Mouse (Mus musculus) lung, adult 2 months (tissue): ENCODE measurements around the gene Hhat. TPM values are rescaled to one million over a fixed set of nuclear protein-coding genes. Genes with fewer than 3 reads are reported as not detected.
A peak's percentile ranks its signal among the peaks of the same experiment; 100 is the strongest.

Experiments used
- DNase-seq: peaks from one replicate; pipeline ENCODE4 v3.0.0; 2022
- H3K4me1 ChIP-seq: fragments of 200-500 bp; 2 replicates; pipeline ENCODE4 v1.6.1; 2011; ENCODE audit warnings: low read length; ENCODE audit not compliant: control insufficient read depth, insufficient read depth
- H3K4me3 ChIP-seq: fragments of 200-500 bp; replicated peaks from 2 replicates; pipeline ENCODE3; 2011; ENCODE audit warnings: low read depth, mild to moderate bottlenecking, control low read depth, low read length; ENCODE audit errors: extremely low read depth
- CTCF ChIP-seq: fragments of 200-500 bp; IDR thresholded peaks from 2 replicates; pipeline ENCODE4 v1.5.1; 2011; ENCODE audit warnings: mild to moderate bottlenecking, low read length, control low read depth; ENCODE audit not compliant: insufficient read depth
- POLR2A ChIP-seq: fragments of 200-500 bp; IDR thresholded peaks from 2 replicates; pipeline ENCODE4 v1.6.1; 2011; ENCODE audit warnings: low read depth, mild to moderate bottlenecking, control low read depth, low read length, borderline replicate concordance; ENCODE audit errors: extremely low read depth
- WGBS: fragments of 180-500 bp; shearing (Covaris S2); methylation state at CpG from one replicate; pipeline ENCODE4 v1.1.7; 2018; 5-methylcytosine and 5-hydroxymethylcytosine counted together
- polyA plus RNA-seq: library from polyadenylated mRNA; depleted of rRNA; stranded (reverse); fragments of >200 nt; gene quantifications from 2 replicates; pipeline ENCODE4 v1.2.3, GENCODE M21; 2012

Hhat gene
- polyA plus RNA-seq, 1 experiment: 2.5 TPM

DNA sequence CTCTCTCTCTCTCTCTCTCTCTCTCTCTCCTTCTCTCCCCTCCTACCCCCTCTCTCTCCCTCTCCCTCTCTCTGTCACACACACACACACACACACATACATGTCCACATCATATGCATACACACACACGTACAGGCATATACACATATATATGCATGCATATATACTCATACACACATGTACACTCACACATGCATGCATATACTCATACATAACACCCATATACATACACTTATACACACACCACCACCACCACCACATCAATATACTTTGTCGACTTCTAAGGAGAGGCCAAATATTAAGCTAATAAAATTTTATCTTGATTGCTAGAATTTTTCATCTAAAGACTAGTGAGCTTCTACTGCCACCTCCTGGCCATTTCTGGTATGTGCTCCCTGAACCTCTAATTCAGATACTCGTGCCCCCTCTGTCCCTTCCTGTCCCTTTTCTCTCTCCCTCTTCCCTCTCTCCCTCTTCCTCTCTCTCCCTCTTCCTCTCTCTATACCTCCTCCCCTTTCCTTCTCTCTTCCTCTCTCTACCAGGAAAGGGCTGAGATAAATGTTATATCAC lies 59.2 kb downstream of the Hhat start:
- DNase-seq: peak; percentile 37
- 31% methylated on average over 3 of the region's 3 CpGs for WGBS
- Histone ChIP-seq H3K4me1 (no peaks in the 10 kb centered on the region), H3K4me3 (no peak overlapping the region)
- TF ChIP-seq CTCF (peak; percentile 37), POLR2A (no peak)

DNA sequence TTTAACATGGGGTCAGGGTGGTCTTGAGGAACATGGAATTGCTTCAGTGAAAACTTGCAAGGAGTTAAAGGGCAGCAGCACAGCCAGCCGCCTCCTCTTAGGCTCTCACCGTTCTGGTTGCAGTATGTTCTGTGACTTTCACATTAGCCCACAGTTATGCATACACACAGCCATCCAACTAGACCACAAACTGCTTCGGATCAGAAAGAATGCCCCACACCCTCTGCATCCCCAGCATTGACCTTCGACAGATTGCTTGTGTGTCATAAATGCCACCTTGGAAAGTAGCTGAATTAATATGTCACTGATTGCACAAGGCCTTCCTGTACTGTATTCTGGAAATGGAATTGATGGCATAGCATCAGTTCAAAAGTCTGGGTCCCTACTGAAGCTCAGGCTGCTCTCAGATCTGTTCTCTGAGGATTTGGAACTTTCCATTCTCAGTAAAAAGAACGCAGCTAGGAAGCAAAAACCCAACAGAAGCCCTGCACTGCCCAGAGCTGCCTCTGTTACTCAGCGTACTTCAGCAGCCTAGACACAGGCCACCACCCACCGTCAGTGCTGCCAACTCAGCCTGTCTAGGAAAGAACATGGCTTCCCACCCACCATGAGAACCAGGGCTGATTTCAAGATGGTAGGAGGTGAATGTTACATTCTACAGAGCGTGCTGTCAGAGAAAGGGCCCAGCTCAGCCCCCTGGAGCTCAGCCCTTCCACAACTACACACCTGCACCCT lies 70.5 kb downstream of the Hhat start:
- no peaks in the 10 kb centered on the region for H3K4me1 ChIP-seq

DNA sequence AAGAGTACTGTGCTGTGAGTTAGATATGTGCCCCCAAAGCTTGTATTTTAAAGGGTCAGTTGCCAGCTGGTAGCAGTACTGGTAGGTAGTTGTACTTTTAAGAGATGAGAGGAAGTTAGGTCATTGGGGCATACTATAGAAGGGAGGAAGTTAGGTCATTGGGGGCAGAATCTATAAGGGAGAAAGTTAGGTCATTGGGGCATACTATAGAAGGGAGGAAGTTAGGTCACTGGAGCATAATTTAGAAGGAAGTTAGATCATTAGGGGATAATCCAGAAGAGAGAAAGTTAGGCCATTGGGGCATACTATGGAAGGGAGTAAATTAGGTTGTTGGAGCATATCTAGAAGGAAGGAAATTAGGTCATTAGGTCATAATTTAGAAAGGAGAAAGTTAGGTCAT lies 71.9 kb downstream of the Hhat start:
- TF ChIP-seq POLR2A (no peak), CTCF (no peak)
- H3K4me1 ChIP-seq: no peaks in the 10 kb centered on the region
- no peak for DNase-seq
- H3K4me3 ChIP-seq: no peak overlapping the region

More for the DNA sequence above, 70.5 kb downstream of the Hhat start:
- no peak overlapping the region for H3K4me3 ChIP-seq
- TF ChIP-seq CTCF (no peak), POLR2A (no peak)
- DNase-seq: no peak
- WGBS: 84% methylated on average over 8 of the region's 8 CpGs

DNA sequence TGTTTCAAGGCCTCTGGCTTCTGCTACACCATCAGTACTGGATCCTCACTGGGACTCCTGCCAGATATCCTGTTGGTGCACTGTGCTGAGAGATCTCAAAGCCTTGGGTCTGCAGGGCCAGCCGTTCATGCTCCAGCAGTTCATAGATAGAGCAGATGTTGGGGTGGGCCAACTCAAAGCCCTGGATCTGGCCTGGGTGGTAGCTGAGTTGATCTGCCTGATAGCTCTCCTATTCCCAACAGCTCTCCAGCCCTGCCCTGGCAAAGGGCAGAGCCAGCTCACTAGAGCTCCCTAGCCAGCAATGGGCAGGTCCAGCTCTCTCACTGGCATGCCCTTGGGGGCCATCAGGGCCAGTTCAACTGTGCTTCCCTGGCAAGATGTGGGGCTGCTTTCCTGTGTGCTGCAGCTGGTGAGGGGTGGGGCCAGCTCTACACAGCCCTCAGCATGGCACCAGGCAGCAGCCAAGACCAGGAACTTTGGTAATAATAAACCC lies 74.6 kb downstream of the Hhat start:
- H3K4me3 ChIP-seq: no peak overlapping the region
- no peak for DNase-seq
- no peak for TF ChIP-seq CTCF
- no peak for TF ChIP-seq POLR2A
- H3K4me1 ChIP-seq: no peaks in the 10 kb centered on the region
- 63% methylated on average over 1 of the region's 1 CpGs for WGBS

DNA sequence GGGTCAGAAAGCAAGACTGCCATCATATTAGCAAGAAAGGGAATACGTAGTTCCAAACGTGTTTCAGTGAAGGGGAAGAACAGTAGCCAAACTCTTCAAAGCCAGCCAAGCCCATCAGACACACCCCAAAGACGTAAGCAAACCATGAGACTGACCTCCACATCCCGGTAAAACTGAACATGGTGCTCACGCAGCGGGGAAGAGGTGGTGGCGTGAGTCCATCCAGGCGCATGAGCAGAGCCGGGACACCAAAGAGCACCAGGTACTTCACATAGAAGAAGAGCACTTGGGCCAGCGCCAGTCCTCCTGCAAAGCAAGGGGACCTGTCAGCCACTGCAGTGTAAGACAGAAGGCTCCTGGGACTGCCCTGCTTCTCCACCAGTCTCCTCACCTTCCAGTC lies 77.4 kb downstream of the Hhat start:
- no peak for TF ChIP-seq POLR2A
- TF ChIP-seq CTCF: no peak
- Histone ChIP-seq H3K4me1 (no peaks in the 10 kb centered on the region), H3K4me3 (no peak overlapping the region)
- 87% methylated on average over 10 of the region's 10 CpGs for WGBS
- DNase-seq: no peak

DNA sequence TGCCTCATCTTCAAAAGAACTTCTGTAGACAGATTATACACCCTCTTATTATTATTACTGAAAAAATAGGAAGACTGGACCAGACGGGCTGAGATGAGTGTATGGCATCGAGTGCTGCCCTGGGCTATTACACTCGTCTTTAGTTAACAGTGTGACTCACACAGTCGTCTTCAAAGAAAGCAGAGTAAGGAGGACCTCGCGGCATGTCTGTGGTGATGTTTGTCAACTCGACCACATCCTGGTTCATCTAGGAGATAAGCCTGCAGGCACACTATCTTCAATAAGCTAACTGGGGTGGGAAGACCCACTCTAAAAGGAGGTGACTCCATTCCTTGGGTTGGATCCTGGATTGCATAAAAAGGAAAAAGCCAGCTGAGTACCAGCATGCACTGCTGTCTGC lies 78.0 kb downstream of the Hhat start:
- WGBS: 75% methylated on average over 7 of the region's 7 CpGs
- no peak for TF ChIP-seq CTCF
- no peak for TF ChIP-seq POLR2A
- Histone ChIP-seq H3K4me3 (no peak overlapping the region), H3K4me1 (no peaks in the 10 kb centered on the region)
- DNase-seq: no peak

DNA sequence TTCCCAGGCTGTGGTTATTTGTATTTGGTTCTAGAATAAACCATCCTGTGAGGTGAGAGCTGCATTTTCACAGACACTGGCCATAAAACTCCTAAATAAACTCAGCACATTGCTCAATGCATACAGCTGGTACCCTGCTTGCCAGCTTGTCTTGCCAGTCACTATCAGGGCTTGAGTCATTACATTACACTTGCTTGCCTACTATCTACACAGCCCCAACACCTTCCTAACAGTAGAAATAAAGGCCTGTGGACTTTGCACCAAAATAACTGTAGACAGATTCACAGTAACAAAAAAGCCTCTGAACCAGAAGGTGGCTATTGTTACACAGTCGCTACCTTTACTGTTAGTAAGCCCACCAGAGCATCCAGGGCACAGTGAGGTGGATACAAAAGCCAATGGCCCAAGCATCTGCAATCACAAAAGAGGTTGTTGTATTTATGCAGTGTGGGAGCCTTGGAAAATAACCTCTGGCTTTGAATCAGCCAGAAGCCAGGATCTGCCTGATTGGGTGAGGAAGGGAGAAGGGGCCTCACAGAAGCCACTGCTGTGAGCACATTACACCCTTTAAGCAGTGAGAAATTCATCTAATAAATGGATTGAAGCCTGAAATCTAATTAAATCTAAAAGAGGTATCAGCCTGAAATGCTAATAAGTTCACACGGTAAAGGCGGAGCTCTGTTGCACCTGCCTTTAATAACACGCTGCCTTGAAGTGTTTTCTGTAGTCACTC lies 88.6 kb downstream of the Hhat start:
- TF ChIP-seq CTCF: no peak
- no peak for TF ChIP-seq POLR2A
- H3K4me1 ChIP-seq: no peaks in the 10 kb centered on the region
- DNase-seq: no peak
- H3K4me3 ChIP-seq: no peak overlapping the region
- WGBS: 92% methylated on average over 4 of the region's 4 CpGs

DNA sequence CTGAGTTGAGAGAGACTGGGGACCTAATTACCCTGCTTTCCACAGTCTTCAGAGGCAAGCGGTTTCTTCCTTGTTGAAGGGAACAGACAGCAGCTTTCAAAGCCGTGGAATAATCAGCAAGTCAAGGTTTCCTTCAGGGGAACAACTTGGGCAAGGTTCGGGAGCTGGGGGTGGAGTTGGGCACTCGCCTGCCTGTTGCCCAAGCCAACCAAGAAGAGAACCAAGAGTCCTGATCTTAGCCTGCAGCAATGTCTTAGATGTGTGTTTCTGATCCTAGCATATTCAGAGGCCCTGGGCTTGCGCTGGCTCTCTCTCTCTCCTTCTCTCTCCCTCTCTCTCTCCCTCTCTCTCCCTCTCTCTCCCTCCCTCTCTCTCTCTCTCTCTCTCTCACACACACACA lies 93.8 kb downstream of the Hhat start:
- Histone ChIP-seq H3K4me1 (no peaks in the 10 kb centered on the region), H3K4me3 (no peak overlapping the region)
- DNase-seq: no peak
- WGBS: 79% methylated on average over 5 of the region's 5 CpGs
- TF ChIP-seq POLR2A (no peak), CTCF (no peak)

DNA sequence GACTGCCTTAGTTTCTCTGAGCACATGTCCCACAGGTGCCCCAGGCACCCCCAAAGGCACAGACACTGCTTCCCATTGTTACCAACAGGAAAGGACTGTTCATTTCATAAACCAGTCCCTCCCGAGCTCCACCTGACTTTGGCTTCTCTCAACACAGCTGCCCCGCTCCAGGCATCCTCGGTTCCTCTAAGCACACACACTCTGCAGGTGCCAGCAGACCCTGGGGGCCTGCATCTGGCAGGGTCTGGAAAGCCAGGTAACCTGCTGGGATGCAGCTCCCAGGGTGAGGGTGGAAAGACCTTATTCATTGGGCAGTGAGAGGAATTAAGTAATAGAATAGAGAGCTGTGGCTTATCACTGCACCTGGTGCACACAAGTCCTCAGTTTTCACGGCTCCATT lies 107.4 kb downstream of the Hhat start:
- TF ChIP-seq POLR2A (no peak), CTCF (no peak)
- DNase-seq: no peak
- WGBS: 49% methylated on average over 4 of the region's 4 CpGs
- no peak overlapping the region for H3K4me3 ChIP-seq
- H3K4me1 ChIP-seq: no peaks in the 10 kb centered on the region

DNA sequence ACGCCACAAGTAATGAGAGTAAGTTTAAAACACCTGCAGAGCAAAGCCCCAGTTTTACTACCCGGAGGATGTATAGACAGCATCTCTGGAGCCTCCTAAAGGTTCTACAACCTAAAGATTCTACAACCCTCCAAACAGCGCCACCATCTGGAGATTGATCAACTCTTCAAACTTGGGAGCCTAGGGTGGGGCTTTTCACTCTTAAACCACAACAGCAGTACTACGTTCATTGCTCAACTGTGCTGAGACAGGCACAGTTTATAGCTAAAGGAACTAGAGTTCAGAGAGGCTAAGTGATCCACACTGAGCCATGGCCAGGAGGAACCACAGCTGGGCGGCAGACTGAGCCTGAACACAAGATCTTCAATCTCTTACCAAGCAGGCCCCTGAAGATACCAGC lies 107.9 kb downstream of the Hhat start:
- Histone ChIP-seq H3K4me3 (no peak overlapping the region), H3K4me1 (no peaks in the 10 kb centered on the region)
- TF ChIP-seq POLR2A (no peak), CTCF (no peak)
- DNase-seq: no peak
- WGBS: 72% methylated on average over 5 of the region's 5 CpGs
